Mouse (Mus musculus) midbrain, embryonic 13.5 days (tissue): ENCODE measurements around the gene Rab6b. TPM values are rescaled to one million over a fixed set of nuclear protein-coding genes. Genes with fewer than 3 reads are reported as not detected.
"Not testable (repeated sequence)": the region's sequence is repeated elsewhere in the genome, so short reads cannot be mapped to it uniquely, and the experiment has no call there.

Experiments
- ATAC-seq: fragments of 200-750 bp; cut with Nextera tagmentation; 2 replicates; pipeline ENCODE4 v1.8.0; 2017; ENCODE audit warnings: mild to moderate bottlenecking, moderate TSS enrichment, moderate library complexity
- H3K27ac ChIP-seq: fragments of 300-500 bp; sonication (generic); 2 replicates; pipeline ENCODE4 v1.5.1; 2015; ENCODE audit warnings: inconsistent platforms, mild to moderate bottlenecking, moderate library complexity
- H3K27me3 ChIP-seq: fragments of 300-500 bp; sonication (generic); 2 replicates; pipeline ENCODE4 v1.6.1; 2015; ENCODE audit warnings: mild to moderate bottlenecking, inconsistent platforms
- H3K36me3 ChIP-seq: fragments of 300-500 bp; sonication (generic); 2 replicates; pipeline ENCODE4 v1.6.1; 2015; ENCODE audit warnings: mild to moderate bottlenecking, inconsistent platforms
- H3K4me1 ChIP-seq: fragments of 300-500 bp; sonication (generic); replicated peaks from 2 replicates; pipeline ENCODE4 v1.6.1; 2015; ENCODE audit warnings: inconsistent platforms
- H3K4me2 ChIP-seq: fragments of 300-500 bp; sonication (generic); replicated peaks from 2 replicates; pipeline ENCODE4 v1.6.1; 2015; ENCODE audit warnings: moderate library complexity, mild to moderate bottlenecking, inconsistent platforms
- H3K4me3 ChIP-seq: fragments of 300-500 bp; sonication (generic); replicated peaks from 2 replicates; pipeline ENCODE4 v1.5.1; 2015; ENCODE audit warnings: mild to moderate bottlenecking, inconsistent platforms
- H3K9ac ChIP-seq: fragments of 300-500 bp; sonication (generic); replicated peaks from 2 replicates; pipeline ENCODE4 v1.6.1; 2015; ENCODE audit warnings: mild to moderate bottlenecking, inconsistent platforms
- H3K9me3 ChIP-seq: fragments of 300-500 bp; sonication (generic); 2 replicates; pipeline ENCODE4 v1.6.1; 2016; ENCODE audit warnings: mild to moderate bottlenecking, inconsistent platforms
- WGBS: fragments of 180-500 bp; shearing (Covaris S2); methylation state at CpG from one replicate; pipeline ENCODE4 v1.1.7; 2015; 5-methylcytosine and 5-hydroxymethylcytosine counted together
- polyA plus RNA-seq: library from polyadenylated mRNA; unstranded; fragments of >200 nt; fragmentation: Nextera tagmentation; extraction: Ambion mirVana; gene quantifications from 2 replicates; pipeline ENCODE4 v1.2.1, GENCODE M21; 2015

Gene Rab6b
- polyA plus RNA-seq, 1 experiment from 2014 or later: 64.2 TPM

- peak overlapping the region; percentile 26 for H3K4me2 ChIP-seq
- H3K4me3 ChIP-seq: no peak overlapping the region
- peaks cover 18% of the 10 kb centered on the region for H3K36me3 ChIP-seq
- H3K9me3 ChIP-seq: no peaks in the 10 kb centered on the region
- no peaks in the 10 kb centered on the region for H3K27me3 ChIP-seq
- 38% methylated on average over 13 of the region's 13 CpGs for WGBS
- peak; percentile 51; the same call in 1 of the 2 replicates for ATAC-seq
- peaks cover 60% of the 10 kb centered on the region for H3K4me1 ChIP-seq
- H3K27ac ChIP-seq: peak overlapping the region; percentile 84
- 0 out of 2 replicates have a peak overlapping the region, but pooled peaks have one; percentile 15 for H3K9ac ChIP-seq
Measured at GRCm38 (mm10) chr9:103147103-103147502, 35.5 kb downstream of the Rab6b start.

- H3K4me2 ChIP-seq: no peak overlapping the region
- 93% methylated on average over 12 of the region's 12 CpGs for WGBS
- H3K27ac ChIP-seq: no peak overlapping the region
- peaks cover 16% of the 10 kb centered on the region for H3K36me3 ChIP-seq
- no peak overlapping the region for H3K4me3 ChIP-seq
- no peak overlapping the region for H3K9ac ChIP-seq
- H3K4me1 ChIP-seq: peaks cover 60% of the 10 kb centered on the region
- H3K9me3 ChIP-seq: no peaks in the 10 kb centered on the region
- ATAC-seq: no peak
- no peaks in the 10 kb centered on the region for H3K27me3 ChIP-seq
Measured at GRCm38 (mm10) chr9:103149074-103149799, 37.6 kb downstream of the Rab6b start.

- peaks cover 27% of the 10 kb centered on the region for H3K4me1 ChIP-seq
- 59% methylated on average over 5 of the region's 5 CpGs for WGBS
- no peak overlapping the region for H3K9ac ChIP-seq
- ATAC-seq: 0 out of 2 replicates have a peak, but pooled peaks have one; percentile 6
- peak overlapping the region; percentile 22 for H3K27ac ChIP-seq
- no peaks in the 10 kb centered on the region for H3K27me3 ChIP-seq
- H3K36me3 ChIP-seq: peaks cover 24% of the 10 kb centered on the region
- H3K4me3 ChIP-seq: no peak overlapping the region
- H3K9me3 ChIP-seq: no peaks in the 10 kb centered on the region
- no peak overlapping the region for H3K4me2 ChIP-seq
Measured at GRCm38 (mm10) chr9:103153286-103153685, 41.7 kb downstream of the Rab6b start.

- Histone ChIP-seq H3K27ac (no peak overlapping the region), H3K4me2 (no peak overlapping the region), H3K36me3 (peaks cover 25% of the 10 kb centered on the region), H3K4me1 (peaks cover 34% of the 10 kb centered on the region), H3K9me3 (no peaks in the 10 kb centered on the region), H3K27me3 (no peaks in the 10 kb centered on the region), H3K9ac (no peak overlapping the region), H3K4me3 (no peak overlapping the region)
- 90% methylated on average over 2 of the region's 2 CpGs for WGBS
- ATAC-seq: no peak
Measured at GRCm38 (mm10) chr9:103154568-103154967, 43.0 kb downstream of the Rab6b start.

GRCm38 (mm10) chr9:103155158-103155557 is 43.6 kb downstream of the Rab6b start:
- not testable (repeated sequence) for H3K27me3 ChIP-seq, ATAC-seq
- WGBS: 88% methylated on average over 7 of the region's 7 CpGs

GRCm38 (mm10) chr9:103163806-103164205 is 52.2 kb downstream of the Rab6b start:
- 66% methylated on average over 15 of the region's 15 CpGs for WGBS
- peaks cover 17% of the 10 kb centered on the region; the same call in 1 of the 2 replicates for H3K4me1 ChIP-seq
- no peak overlapping the region for H3K4me3 ChIP-seq
- no peak overlapping the region for H3K4me2 ChIP-seq
- H3K9ac ChIP-seq: no peak overlapping the region
- peaks cover 84% of the 10 kb centered on the region for H3K36me3 ChIP-seq
- 0 out of 2 replicates have a peak overlapping the region, but pooled peaks have one; percentile 9 for H3K27ac ChIP-seq
- no peaks in the 10 kb centered on the region for H3K27me3 ChIP-seq
- no peaks in the 10 kb centered on the region for H3K9me3 ChIP-seq
- 0 out of 2 replicates have a peak, but pooled peaks have one; percentile 31 for ATAC-seq

More at GRCm38 (mm10) chr9:103155158-103155557, 43.6 kb downstream of the Rab6b start:
- H3K4me3 ChIP-seq, H3K9ac ChIP-seq, H3K9me3 ChIP-seq, H3K27ac ChIP-seq, H3K4me2 ChIP-seq: not testable (repeated sequence)
- Histone ChIP-seq H3K4me1 (peaks cover 35% of the 10 kb centered on the region), H3K36me3 (peaks cover 29% of the 10 kb centered on the region)

GRCm38 (mm10) chr9:103168046-103168445 is 56.5 kb downstream of the Rab6b start:
- no peaks in the 10 kb centered on the region for H3K27me3 ChIP-seq
- H3K27ac ChIP-seq: no peak overlapping the region
- peak; percentile 53 for ATAC-seq
- H3K4me3 ChIP-seq: no peak overlapping the region
- WGBS: 63% methylated on average over 6 of the region's 6 CpGs
- no peaks in the 10 kb centered on the region for H3K9me3 ChIP-seq
- no peak overlapping the region for H3K9ac ChIP-seq
- no peak overlapping the region for H3K4me2 ChIP-seq
- peaks cover 93% of the 10 kb centered on the region for H3K36me3 ChIP-seq
- H3K4me1 ChIP-seq: 0 out of 2 replicates have a peak, but pooled peaks cover 5% of the 10 kb centered on the region

GRCm38 (mm10) chr9:103168771-103169170 is 57.2 kb downstream of the Rab6b start:
- no peak for ATAC-seq
- Histone ChIP-seq H3K9ac (no peak overlapping the region), H3K27me3 (no peaks in the 10 kb centered on the region), H3K4me1 (no peaks in the 10 kb centered on the region), H3K4me3 (no peak overlapping the region), H3K27ac (no peak overlapping the region), H3K9me3 (no peaks in the 10 kb centered on the region), H3K4me2 (no peak overlapping the region), H3K36me3 (peaks cover 93% of the 10 kb centered on the region)
- 81% methylated on average over 7 of the region's 7 CpGs for WGBS

- no peak overlapping the region for H3K4me3 ChIP-seq
- no peak overlapping the region for H3K9ac ChIP-seq
- peaks cover 85% of the 10 kb centered on the region for H3K36me3 ChIP-seq
- H3K9me3 ChIP-seq: no peaks in the 10 kb centered on the region
- H3K4me2 ChIP-seq: no peak overlapping the region
- peaks cover under 1% of the 10 kb centered on the region; the same call in 1 of the 2 replicates for H3K4me1 ChIP-seq
- 66% methylated on average over 6 of the region's 6 CpGs for WGBS
- no peaks in the 10 kb centered on the region for H3K27me3 ChIP-seq
- H3K27ac ChIP-seq: no peak overlapping the region
- ATAC-seq: no peak
Measured at GRCm38 (mm10) chr9:103174771-103175519, 63.4 kb downstream of the Rab6b start.

GRCm38 (mm10) chr9:103175692-103176091 is 64.1 kb downstream of the Rab6b start:
- Histone ChIP-seq H3K27me3 (no peaks in the 10 kb centered on the region), H3K27ac (no peak overlapping the region), H3K4me2 (no peak overlapping the region), H3K9ac (no peak overlapping the region), H3K4me3 (no peak overlapping the region), H3K9me3 (no peaks in the 10 kb centered on the region), H3K4me1 (peaks cover 8% of the 10 kb centered on the region), H3K36me3 (peaks cover 79% of the 10 kb centered on the region)
- WGBS: 97% methylated on average over 7 of the region's 7 CpGs
- ATAC-seq: no peak

- 80% methylated on average over 3 of the region's 3 CpGs for WGBS
- Histone ChIP-seq H3K4me2 (peak overlapping the region; percentile 56), H3K4me1 (peaks cover 13% of the 10 kb centered on the region), H3K9ac (peak overlapping the region; percentile 56), H3K9me3 (no peaks in the 10 kb centered on the region), H3K36me3 (peaks cover 64% of the 10 kb centered on the region), H3K27ac (peak overlapping the region; percentile 53), H3K27me3 (no peaks in the 10 kb centered on the region), H3K4me3 (no peak overlapping the region)
- no peak for ATAC-seq
Measured at GRCm38 (mm10) chr9:103180303-103180702, 68.7 kb downstream of the Rab6b start.
